Mouse (Mus musculus) liver, embryonic 13.5 days (tissue): ENCODE results near the gene Tmem38b. TPM values are rescaled to one million over a fixed set of nuclear protein-coding genes. Genes with fewer than 3 reads are reported as not detected.

Source experiments
- ATAC-seq: fragments of 200-750 bp; cut with Nextera tagmentation; 2 replicates; pipeline ENCODE4 v1.8.0; 2017; ENCODE audit warnings: low read depth, mild to moderate bottlenecking, moderate number of reproducible peaks, moderate library complexity
- DNase-seq: peaks from one replicate; pipeline ENCODE4 v3.0.0; 2022
- H3K27ac ChIP-seq: fragments of 300-500 bp; sonication (generic); 2 replicates; pipeline ENCODE4 v1.5.1; 2015; ENCODE audit warnings: moderate library complexity, mild to moderate bottlenecking, inconsistent platforms
- H3K27me3 ChIP-seq: fragments of 300-500 bp; sonication (generic); 2 replicates; pipeline ENCODE4 v1.6.1; 2015; ENCODE audit warnings: mild to moderate bottlenecking, inconsistent platforms
- H3K36me3 ChIP-seq: fragments of 300-500 bp; sonication (generic); 2 replicates; pipeline ENCODE4 v1.6.1; 2015; ENCODE audit warnings: mild to moderate bottlenecking, inconsistent platforms
- H3K4me1 ChIP-seq: fragments of 300-500 bp; sonication (generic); replicated peaks from 2 replicates; pipeline ENCODE4 v1.6.1; 2015; ENCODE audit warnings: inconsistent platforms
- H3K4me2 ChIP-seq: fragments of 300-500 bp; sonication (generic); 2 replicates; pipeline ENCODE4 v1.6.1; 2015; ENCODE audit warnings: inconsistent platforms, mild to moderate bottlenecking, moderate library complexity
- H3K4me3 ChIP-seq: fragments of 300-500 bp; sonication (generic); replicated peaks from 2 replicates; pipeline ENCODE4 v1.5.1; 2015; ENCODE audit warnings: mild to moderate bottlenecking, inconsistent platforms
- H3K9ac ChIP-seq: fragments of 300-500 bp; sonication (generic); 2 replicates; pipeline ENCODE4 v1.6.1; 2015; ENCODE audit warnings: mild to moderate bottlenecking, inconsistent platforms
- H3K9me3 ChIP-seq: fragments of 300-500 bp; sonication (generic); replicated peaks from 2 replicates; pipeline ENCODE4 v1.6.1; 2016; ENCODE audit warnings: inconsistent platforms
- WGBS: fragments of 180-500 bp; shearing (Covaris S2); methylation state at CpG from one replicate; pipeline ENCODE4 v1.1.7; 2015; ENCODE audit not compliant: insufficient replicate concordance; 5-methylcytosine and 5-hydroxymethylcytosine counted together
- polyA plus RNA-seq: library from polyadenylated mRNA; unstranded; fragments of >200 nt; fragmentation: Nextera tagmentation; extraction: Ambion mirVana; gene quantifications from 2 replicates; pipeline ENCODE4 v1.2.1, GENCODE M21; 2015

Tmem38b gene
- polyA plus RNA-seq, 1 experiment from 2014 or later = 3.5 TPM

DNA sequence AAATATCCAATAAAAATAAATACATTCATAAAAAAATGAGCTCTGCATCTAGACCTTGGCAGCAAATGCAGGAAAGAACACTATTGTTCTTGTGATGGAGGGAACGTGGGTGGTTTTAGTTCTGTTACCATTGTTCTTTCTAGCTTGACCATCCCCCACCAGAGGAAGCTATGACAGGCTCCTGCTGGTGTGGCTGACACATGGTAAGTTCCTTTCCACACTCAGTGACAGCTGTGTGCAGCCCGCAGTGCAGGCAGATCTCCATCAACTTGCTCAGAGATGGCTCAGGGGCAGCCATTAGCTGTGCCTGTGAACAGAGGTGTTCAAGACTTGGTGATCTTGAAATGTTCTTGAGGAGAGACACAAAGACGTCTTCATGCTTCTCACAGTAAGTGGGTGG, 6.5 kb downstream of the Tmem38b start:
- H3K9me3 ChIP-seq = no peaks in the 10 kb centered on the region
- H3K36me3 ChIP-seq = no peaks in the 10 kb centered on the region
- H3K4me1 ChIP-seq = 0 out of 2 replicates have a peak, but pooled peaks cover 3% of the 10 kb centered on the region
- no peak for ATAC-seq
- no peak for DNase-seq
- H3K4me3 ChIP-seq = no peak overlapping the region
- H3K4me2 ChIP-seq = no peak overlapping the region
- 40% methylated on average over 3 of the region's 3 CpGs for WGBS
- H3K9ac ChIP-seq = no peak overlapping the region
- no peaks in the 10 kb centered on the region for H3K27me3 ChIP-seq
- H3K27ac ChIP-seq = no peak overlapping the region

- ATAC-seq = no peak
These were observed 11.1 kb downstream of the Tmem38b start for GRCm38 (mm10) chr4:53836978-53837377.

DNA sequence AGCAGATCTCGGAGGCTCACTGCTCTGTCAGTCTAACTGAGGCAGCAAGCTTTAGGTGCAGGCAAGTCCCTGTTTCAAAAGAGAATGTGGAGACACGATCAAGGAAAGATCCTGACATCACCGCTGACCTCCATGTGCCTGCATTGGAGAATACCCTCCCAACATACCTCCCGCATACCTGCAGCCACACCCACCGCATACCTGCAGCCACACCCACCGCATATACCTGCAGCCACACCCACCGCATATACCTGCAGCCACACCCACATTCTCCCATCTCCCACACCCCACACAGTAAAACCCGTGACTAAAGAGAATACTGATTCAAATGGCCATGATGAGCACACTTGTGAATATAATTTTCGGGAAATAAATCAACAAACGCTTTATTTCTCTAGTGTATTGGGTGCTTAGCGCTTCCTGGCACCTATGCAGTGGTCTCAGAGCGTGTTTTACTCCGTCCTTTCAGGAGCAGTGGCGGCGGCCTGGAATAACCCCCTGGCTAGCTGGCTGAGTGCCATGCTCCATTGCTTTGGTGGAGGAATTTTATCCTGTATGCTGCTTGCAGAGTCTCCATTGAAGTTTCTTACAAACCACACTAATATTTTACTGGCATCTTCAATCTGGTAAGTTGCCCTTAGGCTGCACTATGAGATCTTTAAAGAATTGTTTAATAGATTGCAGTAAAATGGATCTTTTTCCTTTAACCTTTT, 14.5 kb downstream of the Tmem38b start:
- H3K9me3 ChIP-seq = no peaks in the 10 kb centered on the region
- no peak for ATAC-seq
- H3K4me3 ChIP-seq = no peak overlapping the region
- no peaks in the 10 kb centered on the region for H3K4me1 ChIP-seq
- DNase-seq = no peak
- no peaks in the 10 kb centered on the region for H3K36me3 ChIP-seq
- no peak overlapping the region for H3K4me2 ChIP-seq
- H3K27me3 ChIP-seq = no peaks in the 10 kb centered on the region
- no peak overlapping the region for H3K9ac ChIP-seq
- H3K27ac ChIP-seq = no peak overlapping the region
- 80% methylated on average over 15 of the region's 15 CpGs for WGBS

More at GRCm38 (mm10) chr4:53836978-53837377, 11.1 kb downstream of the Tmem38b start:
- WGBS = 32% methylated on average over 5 of the region's 5 CpGs
- 0 out of 2 replicates have a peak, but pooled peaks cover 3% of the 10 kb centered on the region for H3K4me1 ChIP-seq
- H3K9ac ChIP-seq = no peak overlapping the region
- no peaks in the 10 kb centered on the region for H3K9me3 ChIP-seq
- H3K27ac ChIP-seq = no peak overlapping the region
- H3K36me3 ChIP-seq = no peaks in the 10 kb centered on the region
- no peak for DNase-seq
- no peak overlapping the region for H3K4me2 ChIP-seq
- H3K4me3 ChIP-seq = no peak overlapping the region
- H3K27me3 ChIP-seq = no peaks in the 10 kb centered on the region

DNA sequence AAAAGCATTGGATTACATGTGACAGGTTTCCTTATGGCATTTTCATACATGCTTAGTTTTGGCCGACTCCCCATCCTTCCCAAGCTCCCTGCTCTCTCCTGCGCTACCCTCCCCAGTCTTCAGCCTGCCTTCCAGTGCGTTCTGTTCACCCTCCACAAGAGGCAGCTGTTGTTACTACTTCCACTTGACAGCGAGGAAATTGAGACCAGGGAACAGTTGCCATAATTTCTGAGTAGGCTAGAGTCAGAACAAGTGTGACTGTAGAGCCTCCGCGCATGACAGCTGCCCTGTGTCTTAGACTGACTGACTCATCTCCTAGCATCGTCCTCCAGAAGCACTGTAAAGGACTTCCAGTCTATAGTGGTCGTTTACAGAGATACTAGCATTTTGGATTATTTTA, 17.7 kb downstream of the Tmem38b start:
- Histone ChIP-seq H3K4me2 (no peak overlapping the region), H3K4me3 (no peak overlapping the region), H3K9ac (no peak overlapping the region), H3K36me3 (no peaks in the 10 kb centered on the region), H3K27ac (no peak overlapping the region), H3K9me3 (no peaks in the 10 kb centered on the region), H3K27me3 (no peaks in the 10 kb centered on the region), H3K4me1 (no peaks in the 10 kb centered on the region)
- 63% methylated on average over 8 of the region's 8 CpGs for WGBS
- ATAC-seq (no peak), DNase-seq (no peak)

DNA sequence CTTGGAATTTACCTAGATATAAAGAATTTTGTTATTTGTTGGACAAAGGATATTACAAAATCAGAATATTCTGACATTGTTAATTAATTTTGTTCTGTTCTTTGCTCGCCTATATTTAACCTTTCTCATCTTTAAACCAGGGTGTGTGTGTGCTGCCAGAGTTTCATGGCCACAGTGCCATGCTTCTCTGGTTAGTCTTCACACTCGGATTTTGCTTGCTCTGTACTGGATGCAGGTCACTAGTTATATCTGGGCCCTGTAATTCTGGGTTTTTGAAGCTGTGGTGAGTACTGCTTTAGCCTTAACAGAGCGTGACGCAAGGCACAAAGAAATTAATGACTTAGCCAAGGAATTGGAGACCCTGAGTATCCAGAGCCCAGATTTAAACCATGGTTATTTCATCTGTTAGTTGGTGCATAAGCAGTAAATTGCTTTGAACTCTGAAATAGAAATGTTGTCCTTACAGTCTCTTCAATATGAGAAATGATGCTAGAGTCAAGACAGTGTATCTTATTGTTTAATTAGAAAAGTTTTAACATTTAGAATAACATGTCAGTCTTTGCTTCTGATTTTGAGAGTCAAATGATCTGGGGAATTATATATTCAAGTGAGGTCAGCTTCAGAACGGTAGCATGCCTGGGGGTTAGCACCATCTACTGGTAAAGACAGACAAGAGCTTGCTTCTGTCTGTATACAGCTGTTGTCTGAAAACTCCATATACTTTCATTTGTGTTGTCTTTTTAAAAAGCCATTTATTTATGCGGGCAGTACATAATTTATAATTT, 19.2 kb downstream of the Tmem38b start:
- Histone ChIP-seq H3K27me3 (no peaks in the 10 kb centered on the region), H3K4me1 (no peaks in the 10 kb centered on the region), H3K9ac (no peak overlapping the region), H3K9me3 (no peaks in the 10 kb centered on the region), H3K4me3 (no peak overlapping the region), H3K4me2 (no peak overlapping the region), H3K36me3 (no peaks in the 10 kb centered on the region), H3K27ac (no peak overlapping the region)
- DNase-seq = no peak
- no peak for ATAC-seq
- 48% methylated on average over 6 of the region's 6 CpGs for WGBS

DNA sequence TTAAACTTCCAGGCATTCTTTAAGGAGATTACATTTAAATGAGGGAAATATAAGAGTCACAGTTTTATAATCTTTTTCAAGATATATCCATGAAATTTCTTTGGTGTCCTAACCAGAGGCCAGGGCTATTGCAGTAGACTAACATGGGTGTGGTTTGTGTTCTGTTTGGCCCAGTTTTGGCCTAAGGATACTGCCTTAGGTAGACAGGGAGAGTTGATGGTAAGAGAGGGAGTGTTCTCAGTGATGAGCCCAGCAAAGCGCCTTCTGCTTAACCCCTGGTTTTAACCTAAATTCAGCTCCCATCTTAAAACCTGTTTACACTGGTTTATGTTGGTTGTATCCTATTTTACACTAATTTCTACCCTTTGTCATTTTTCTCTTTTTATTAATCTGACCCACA, 19.8 kb downstream of the Tmem38b start:
- no peaks in the 10 kb centered on the region for H3K9me3 ChIP-seq

GRCm38 (mm10) chr4:53846326-53846725, 20.5 kb downstream of the Tmem38b start:
- WGBS = 52% methylated on average over 2 of the region's 2 CpGs
- H3K27ac ChIP-seq = no peak overlapping the region
- ATAC-seq = no peak

More for the DNA sequence above, 19.8 kb downstream of the Tmem38b start:
- Histone ChIP-seq H3K27me3 (no peaks in the 10 kb centered on the region), H3K4me3 (no peak overlapping the region), H3K27ac (no peak overlapping the region), H3K4me2 (no peak overlapping the region), H3K9ac (no peak overlapping the region), H3K36me3 (no peaks in the 10 kb centered on the region), H3K4me1 (no peaks in the 10 kb centered on the region)
- 87% methylated on average over 1 of the region's 1 CpGs for WGBS
- ATAC-seq = no peak
- DNase-seq = no peak

DNA sequence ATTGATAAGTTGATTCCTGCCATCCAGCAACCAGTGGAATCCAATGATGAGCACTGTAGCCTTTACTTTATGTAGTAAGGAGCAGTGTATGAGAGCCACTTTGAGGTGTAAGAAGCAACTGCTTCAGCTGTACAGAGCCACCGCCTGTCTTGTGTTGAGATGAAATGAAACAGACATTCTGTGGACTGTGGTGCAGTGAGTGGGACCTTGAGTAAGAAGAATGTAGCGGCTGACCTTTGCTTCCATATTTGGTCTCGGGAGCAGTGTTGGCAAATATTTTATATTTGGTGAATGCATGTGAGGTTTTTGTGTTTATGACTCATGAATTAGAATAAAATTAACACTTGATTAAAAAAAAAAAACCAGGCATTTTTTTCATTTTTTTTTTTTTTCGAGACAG, 21.7 kb downstream of the Tmem38b start:
- WGBS = 73% methylated on average over 4 of the region's 4 CpGs
- DNase-seq = no peak
- no peak for ATAC-seq

More at GRCm38 (mm10) chr4:53846326-53846725, 20.5 kb downstream of the Tmem38b start:
- Histone ChIP-seq H3K36me3 (no peaks in the 10 kb centered on the region; the same call in 1 of the 2 replicates), H3K27me3 (no peaks in the 10 kb centered on the region), H3K4me1 (no peaks in the 10 kb centered on the region), H3K4me3 (no peak overlapping the region), H3K9ac (no peak overlapping the region), H3K9me3 (no peaks in the 10 kb centered on the region), H3K4me2 (no peak overlapping the region)
- no peak for DNase-seq

GRCm38 (mm10) chr4:53848308-53848707, 22.5 kb downstream of the Tmem38b start:
- Histone ChIP-seq H3K27me3 (no peaks in the 10 kb centered on the region), H3K4me2 (no peak overlapping the region), H3K9me3 (no peaks in the 10 kb centered on the region), H3K36me3 (no peaks in the 10 kb centered on the region; the same call in 1 of the 2 replicates), H3K9ac (no peak overlapping the region), H3K4me3 (no peak overlapping the region), H3K27ac (no peak overlapping the region), H3K4me1 (no peaks in the 10 kb centered on the region)
- DNase-seq (no peak), ATAC-seq (no peak)
- WGBS = 91% methylated on average over 3 of the region's 3 CpGs

More for the DNA sequence above, 21.7 kb downstream of the Tmem38b start:
- Histone ChIP-seq H3K27ac (no peak overlapping the region), H3K4me1 (no peaks in the 10 kb centered on the region), H3K36me3 (no peaks in the 10 kb centered on the region; the same call in 1 of the 2 replicates), H3K4me2 (no peak overlapping the region), H3K4me3 (no peak overlapping the region), H3K27me3 (no peaks in the 10 kb centered on the region), H3K9ac (no peak overlapping the region), H3K9me3 (no peaks in the 10 kb centered on the region)

GRCm38 (mm10) chr4:53848816-53849215, 23.0 kb downstream of the Tmem38b start:
- H3K27ac ChIP-seq = no peak overlapping the region
- no peaks in the 10 kb centered on the region; the same call in 1 of the 2 replicates for H3K36me3 ChIP-seq
- H3K4me1 ChIP-seq = no peaks in the 10 kb centered on the region
- no peak overlapping the region for H3K9ac ChIP-seq
- DNase-seq = no peak
- H3K4me2 ChIP-seq = no peak overlapping the region
- H3K27me3 ChIP-seq = no peaks in the 10 kb centered on the region
- ATAC-seq = no peak
- WGBS = 74% methylated on average over 8 of the region's 8 CpGs
- no peaks in the 10 kb centered on the region for H3K9me3 ChIP-seq
- H3K4me3 ChIP-seq = no peak overlapping the region

DNA sequence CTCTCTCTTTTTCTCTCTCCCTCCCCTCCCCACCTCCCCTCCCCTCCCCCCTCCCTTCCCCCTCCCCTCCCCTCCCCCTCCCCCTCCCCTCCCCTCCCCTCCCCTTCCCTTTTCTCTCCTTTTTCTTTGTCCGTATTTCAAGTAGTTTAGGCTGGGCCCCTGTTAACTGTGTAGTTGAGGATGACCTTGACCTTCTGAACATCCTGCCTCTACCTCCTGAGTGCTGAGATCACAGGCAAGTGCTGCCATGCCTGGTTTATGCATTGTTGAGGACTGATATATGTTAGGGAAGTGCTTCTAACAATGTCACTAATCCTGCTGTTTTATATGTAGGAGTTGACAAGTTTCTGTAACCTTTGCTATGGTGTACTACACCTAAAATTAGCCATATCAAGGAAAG, 24.0 kb downstream of the Tmem38b start:
- H3K4me3 ChIP-seq = no peak overlapping the region
- no peak for DNase-seq
- no peaks in the 10 kb centered on the region for H3K27me3 ChIP-seq
- no peaks in the 10 kb centered on the region; the same call in 1 of the 2 replicates for H3K36me3 ChIP-seq
- no peak overlapping the region for H3K27ac ChIP-seq
- no peaks in the 10 kb centered on the region for H3K4me1 ChIP-seq
- H3K4me2 ChIP-seq = no peak overlapping the region
- H3K9me3 ChIP-seq = no peaks in the 10 kb centered on the region
- no peak for ATAC-seq
- WGBS = no CpG with 5 or more reads among the region's 1 CpGs
- no peak overlapping the region for H3K9ac ChIP-seq
